Mouse (Mus musculus) testis, adult 2 months (tissue): ENCODE data around the gene Rbfox1.

Source experiments
- CTCF ChIP-seq: fragments of 200-500 bp; IDR thresholded peaks from 2 replicates; pipeline ENCODE4 v1.5.1; 2012; ENCODE audit warnings: low read depth, mild to moderate bottlenecking, inconsistent platforms, low read length, moderate library complexity; ENCODE audit not compliant: control insufficient read depth, insufficient read depth, insufficient replicate concordance
- POLR2A ChIP-seq: fragments of 200-500 bp; IDR thresholded peaks from 2 replicates; pipeline ENCODE4 v1.6.1; 2012; ENCODE audit warnings: low read depth, mild to moderate bottlenecking, inconsistent platforms, low read length, moderate library complexity; ENCODE audit not compliant: control insufficient read depth

DNA sequence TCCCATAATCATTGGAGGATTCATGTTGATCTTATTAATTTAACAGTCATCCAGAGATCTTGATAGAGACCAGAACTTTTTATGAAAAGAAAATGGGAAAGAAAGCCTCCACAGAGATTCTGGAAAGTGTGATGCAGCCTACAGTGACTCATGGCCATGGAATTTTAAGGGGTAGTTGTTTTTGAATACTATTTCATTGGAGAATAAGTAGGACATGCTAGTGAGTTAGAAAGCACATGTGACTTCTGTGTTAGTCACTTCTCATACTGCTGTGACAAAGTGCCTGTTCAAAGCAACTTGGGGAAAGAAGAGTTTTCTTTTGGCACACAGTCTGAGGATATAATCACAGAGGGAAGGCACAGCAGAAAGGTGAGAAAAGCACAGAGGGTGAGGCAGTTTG is 1510.9 kb downstream of the Rbfox1 start:
- no peak for TF ChIP-seq POLR2A
- no peak for TF ChIP-seq CTCF
